Mouse (Mus musculus): ENCODE results near the gene Fam129c. TPM values are rescaled to one million over a fixed set of nuclear protein-coding genes. Genes with fewer than 3 reads are reported as not detected.
A peak's percentile ranks its signal among the peaks of the same experiment; 100 is the strongest.

Gene Fam129c
- polyA plus RNA-seq, 1 experiment from 2014 or later, result 4.3 TPM

- Histone ChIP-seq H3K4me3 (replicated peaks) (no peak overlapping the region), H3K9me3 (no peaks in the 10 kb centered on the region), H3K4me1 (no peaks in the 10 kb centered on the region), H3K36me3 (no peaks in the 10 kb centered on the region), H3K27me3 (replicated peaks) (no peaks in the 10 kb centered on the region), H3K27ac (no peak overlapping the region), H3K4me2 (no peak overlapping the region), H3K9ac (no peak overlapping the region)
- no peak for ATAC-seq (ENCODE audit: insufficient read depth, low FRiP score, low read depth)
- WGBS, result 69% methylated on average over 4 of the region's 4 CpGs
Measured at GRCm38 (mm10) chr8:71577856-71578387, 19.5 kb upstream of the Fam129c start.

GRCm38 (mm10) chr8:71579009-71579408 lies 18.4 kb upstream of the Fam129c start:
- H3K9me3 ChIP-seq, result no peaks in the 10 kb centered on the region
- WGBS, result 58% methylated on average over 1 of the region's 1 CpGs
- H3K4me3 ChIP-seq (replicated peaks), result no peak overlapping the region
- no peak for ATAC-seq (ENCODE audit: insufficient read depth, low FRiP score, low read depth)
- H3K36me3 ChIP-seq, result no peaks in the 10 kb centered on the region
- H3K27me3 ChIP-seq (replicated peaks), result no peaks in the 10 kb centered on the region
- no peak overlapping the region for H3K4me2 ChIP-seq
- H3K9ac ChIP-seq, result no peak overlapping the region
- H3K27ac ChIP-seq, result no peak overlapping the region
- no peaks in the 10 kb centered on the region for H3K4me1 ChIP-seq

DNA sequence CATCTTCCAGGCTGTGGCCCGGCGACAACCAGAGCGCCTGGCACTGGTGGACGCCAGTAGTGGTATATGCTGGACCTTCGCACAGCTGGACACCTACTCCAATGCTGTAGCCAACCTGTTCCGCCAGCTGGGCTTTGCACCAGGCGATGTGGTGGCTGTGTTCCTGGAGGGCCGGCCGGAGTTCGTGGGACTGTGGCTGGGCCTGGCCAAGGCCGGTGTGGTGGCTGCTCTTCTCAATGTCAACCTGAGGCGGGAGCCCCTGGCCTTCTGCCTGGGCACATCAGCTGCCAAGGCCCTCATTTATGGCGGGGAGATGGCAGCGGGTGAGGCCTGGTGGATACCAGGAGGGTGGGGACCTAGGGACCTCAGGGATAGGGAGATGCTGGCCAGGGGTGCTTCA lies 18.0 kb upstream of the Fam129c start:
- Histone ChIP-seq H3K9me3 (no peaks in the 10 kb centered on the region), H3K27me3 (replicated peaks) (no peaks in the 10 kb centered on the region), H3K4me1 (no peaks in the 10 kb centered on the region), H3K9ac (no peak overlapping the region), H3K27ac (no peak overlapping the region), H3K4me3 (replicated peaks) (no peak overlapping the region), H3K4me2 (no peak overlapping the region), H3K36me3 (no peaks in the 10 kb centered on the region)
- no peak for ATAC-seq (ENCODE audit: insufficient read depth, low FRiP score, low read depth)
- WGBS, result 91% methylated on average over 14 of the region's 14 CpGs

- H3K4me1 ChIP-seq, result no peaks in the 10 kb centered on the region
- no peak overlapping the region for H3K27ac ChIP-seq
- no peaks in the 10 kb centered on the region for H3K9me3 ChIP-seq
- H3K4me2 ChIP-seq, result no peak overlapping the region
- WGBS, result 51% methylated on average over 9 of the region's 9 CpGs
- no peak overlapping the region for H3K4me3 ChIP-seq (replicated peaks)
- no peak overlapping the region for H3K9ac ChIP-seq
- H3K27me3 ChIP-seq (replicated peaks), result no peaks in the 10 kb centered on the region
- ATAC-seq (ENCODE audit: insufficient read depth, low FRiP score, low read depth), result no peak
- H3K36me3 ChIP-seq, result no peaks in the 10 kb centered on the region
Measured at GRCm38 (mm10) chr8:71580201-71580600, 17.2 kb upstream of the Fam129c start.

DNA sequence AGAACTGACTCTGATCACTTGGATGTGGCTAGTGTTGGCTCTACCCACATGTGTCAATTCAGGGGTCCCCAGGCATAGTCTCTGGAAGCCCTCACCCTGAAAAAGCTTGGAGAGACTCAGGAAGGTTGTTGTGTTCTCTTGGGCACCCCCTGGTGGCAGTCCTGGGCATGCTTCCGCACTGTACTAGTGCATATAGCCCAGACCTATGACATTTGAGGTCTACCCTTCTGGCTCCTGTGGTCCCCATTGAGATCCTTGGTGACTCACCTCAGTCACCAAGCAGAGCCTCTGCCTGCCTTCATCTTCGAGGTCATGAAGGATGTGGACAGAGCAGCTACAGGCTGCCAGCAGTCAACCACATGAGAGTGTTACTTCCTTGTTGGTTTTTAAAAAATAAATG lies 10.6 kb upstream of the Fam129c start:
- Histone ChIP-seq H3K9ac (no peak overlapping the region), H3K36me3 (peaks cover 9% of the 10 kb centered on the region; the same call in 1 of the 2 replicates), H3K4me2 (no peak overlapping the region), H3K9me3 (no peaks in the 10 kb centered on the region), H3K27ac (no peak overlapping the region), H3K4me3 (replicated peaks) (no peak overlapping the region), H3K4me1 (peaks cover 8% of the 10 kb centered on the region; the same call in 1 of the 2 replicates), H3K27me3 (replicated peaks) (no peaks in the 10 kb centered on the region)
- 75% methylated on average over 2 of the region's 2 CpGs for WGBS
- no peak for ATAC-seq (ENCODE audit: insufficient read depth, low FRiP score, low read depth)

DNA sequence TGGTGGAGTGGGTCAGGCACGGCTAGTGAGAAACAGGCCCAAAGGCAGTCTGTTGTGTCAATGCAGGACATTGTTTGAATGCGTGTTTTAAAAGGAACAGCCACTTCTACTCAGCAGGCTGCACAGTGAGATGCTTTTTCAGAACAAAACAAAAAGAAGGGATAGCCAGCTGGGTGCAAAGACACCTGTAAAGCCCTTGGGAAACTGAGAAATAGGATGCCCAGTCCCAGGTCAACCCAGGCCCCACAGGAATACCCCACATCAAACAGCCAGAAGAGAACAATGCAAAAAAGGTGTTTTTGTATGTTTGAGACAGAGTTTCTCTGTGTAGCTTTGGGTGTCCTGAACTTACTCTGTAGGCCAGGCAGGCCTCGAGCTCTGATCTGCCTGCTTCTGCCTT lies 8.7 kb upstream of the Fam129c start:
- H3K9ac ChIP-seq, result no peak overlapping the region
- H3K4me1 ChIP-seq, result peaks cover 20% of the 10 kb centered on the region
- H3K27ac ChIP-seq, result no peak overlapping the region
- no peaks in the 10 kb centered on the region for H3K9me3 ChIP-seq
- H3K4me2 ChIP-seq, result no peak overlapping the region
- no peaks in the 10 kb centered on the region for H3K27me3 ChIP-seq (replicated peaks)
- no peak overlapping the region for H3K4me3 ChIP-seq (replicated peaks)
- no peak for ATAC-seq (ENCODE audit: insufficient read depth, low FRiP score, low read depth)
- WGBS, result 69% methylated on average over 3 of the region's 3 CpGs
- H3K36me3 ChIP-seq, result peaks cover 9% of the 10 kb centered on the region; the same call in 1 of the 2 replicates

DNA sequence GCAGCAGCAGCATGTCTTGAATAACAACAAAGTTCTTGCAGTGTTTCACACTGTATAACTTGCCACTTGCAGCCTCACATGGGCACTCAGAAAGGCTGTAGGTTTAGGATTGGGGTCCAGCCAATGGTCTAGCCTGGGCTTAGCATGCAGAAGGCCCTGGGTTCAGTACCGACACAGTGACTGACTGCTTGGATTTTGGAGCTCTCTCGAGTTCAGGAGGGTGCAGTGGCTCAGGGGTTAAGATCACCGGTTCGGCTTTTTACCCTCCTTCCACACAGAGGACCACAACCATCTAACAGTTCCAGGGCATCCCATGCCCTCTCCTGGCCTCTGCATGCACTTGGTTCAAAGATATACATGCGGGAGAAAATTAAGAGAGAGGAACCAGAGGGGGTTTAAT lies 6.4 kb upstream of the Fam129c start:
- no peak for ATAC-seq (ENCODE audit: insufficient read depth, low FRiP score, low read depth)
- H3K27me3 ChIP-seq (replicated peaks), result no peaks in the 10 kb centered on the region
- H3K36me3 ChIP-seq, result peaks cover 3% of the 10 kb centered on the region; the same call in 1 of the 2 replicates
- no peaks in the 10 kb centered on the region for H3K9me3 ChIP-seq
- H3K9ac ChIP-seq, result peak overlapping the region; percentile 82; the same call in 1 of the 2 replicates
- peaks cover 25% of the 10 kb centered on the region for H3K4me1 ChIP-seq
- peak overlapping the region; percentile 88 for H3K4me2 ChIP-seq
- 26% methylated on average over 5 of the region's 5 CpGs for WGBS
- H3K4me3 ChIP-seq (replicated peaks), result peak overlapping the region; percentile 73
- peak overlapping the region; percentile 97; the same call in 1 of the 2 replicates for H3K27ac ChIP-seq

DNA sequence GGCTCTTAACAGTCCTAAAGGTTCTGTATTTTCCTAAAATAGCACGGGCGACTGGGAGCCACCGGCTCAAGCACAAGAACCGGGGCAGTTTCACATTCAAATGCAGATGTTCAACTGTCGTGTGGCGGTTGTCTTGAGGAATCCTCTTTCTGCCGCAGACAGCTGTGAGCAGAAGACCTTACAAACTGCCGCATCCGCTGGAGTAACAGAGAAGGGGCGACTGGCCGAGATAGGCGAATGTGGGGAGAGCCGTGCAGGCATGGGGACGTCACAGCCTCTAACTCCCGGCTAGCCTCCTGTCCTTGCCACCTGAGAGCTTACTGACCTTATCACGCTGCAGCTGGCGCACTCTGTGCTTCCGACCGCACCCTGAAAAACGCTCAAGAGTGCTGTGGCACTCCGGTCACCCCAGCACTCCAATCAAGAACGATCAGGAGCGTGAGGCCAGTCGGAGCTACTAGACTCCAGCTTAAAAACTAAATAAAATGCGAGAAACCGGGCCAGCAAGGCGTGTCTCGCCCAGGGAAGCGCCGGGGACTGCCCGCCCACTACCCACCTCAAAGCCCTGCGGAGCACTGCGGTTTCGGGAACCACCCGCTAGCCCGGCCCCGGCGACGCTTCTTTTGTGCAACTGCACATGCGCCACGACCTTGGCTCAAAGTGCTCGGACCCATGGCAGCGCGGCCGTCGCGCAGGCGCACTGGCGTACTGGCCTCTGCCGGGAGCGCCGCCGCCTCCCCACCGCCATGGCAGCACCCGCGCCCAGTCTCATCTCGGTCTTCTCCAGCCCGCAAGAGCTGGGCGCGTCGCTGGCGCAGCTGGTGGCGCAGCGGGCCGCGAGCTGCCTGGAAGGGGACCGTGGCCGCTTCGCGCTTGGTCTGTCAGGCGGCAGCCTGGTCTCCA lies 5.7 kb upstream of the Fam129c start, which contains the start of gene Pgls:
Gene Pgls (plus strand): TSS at position 706 of the 903 bp plus-strand sequence.
- Histone ChIP-seq H3K27ac (peak within 1 kb of the TSS; percentile 97), H3K27me3 (replicated peaks) (no peaks in the 10 kb centered on the region), H3K4me1 (peaks cover 26% of the 10 kb centered on the region), H3K4me3 (replicated peaks) (peak within 1 kb of the TSS; percentile 73), H3K9me3 (no peaks in the 10 kb centered on the region), H3K4me2 (peak within 1 kb of the TSS; percentile 88), H3K9ac (peak within 1 kb of the TSS; percentile 82), H3K36me3 (no peaks in the 10 kb centered on the region)
- under 1% methylated on average over 71 of the region's 71 CpGs for WGBS
- peak; percentile 85 for ATAC-seq (ENCODE audit: insufficient read depth, low FRiP score, low read depth)

- Histone ChIP-seq H3K9ac (peak overlapping the region; percentile 82), H3K4me1 (peaks cover 26% of the 10 kb centered on the region), H3K4me3 (replicated peaks) (peak overlapping the region; percentile 73), H3K4me2 (peak overlapping the region; percentile 88), H3K36me3 (no peaks in the 10 kb centered on the region), H3K27me3 (replicated peaks) (no peaks in the 10 kb centered on the region), H3K27ac (peak overlapping the region; percentile 97), H3K9me3 (no peaks in the 10 kb centered on the region)
- 5% methylated on average over 54 of the region's 60 CpGs for WGBS
- ATAC-seq (ENCODE audit: insufficient read depth, low FRiP score, low read depth), result peak; percentile 58
Measured at GRCm38 (mm10) chr8:71592374-71593170, 4.9 kb upstream of the Fam129c start.

- H3K9ac ChIP-seq, result no peak overlapping the region
- no peak for ATAC-seq (ENCODE audit: insufficient read depth, low FRiP score, low read depth)
- no peak overlapping the region for H3K27ac ChIP-seq
- H3K27me3 ChIP-seq (replicated peaks), result no peaks in the 10 kb centered on the region
- no peaks in the 10 kb centered on the region for H3K9me3 ChIP-seq
- no peaks in the 10 kb centered on the region for H3K36me3 ChIP-seq
- H3K4me2 ChIP-seq, result peak overlapping the region; percentile 88; the same call in 1 of the 2 replicates
- 90% methylated on average over 8 of the region's 8 CpGs for WGBS
- H3K4me3 ChIP-seq (replicated peaks), result no peak overlapping the region
- peaks cover 26% of the 10 kb centered on the region for H3K4me1 ChIP-seq
Measured at GRCm38 (mm10) chr8:71593556-71594323, 3.7 kb upstream of the Fam129c start.

DNA sequence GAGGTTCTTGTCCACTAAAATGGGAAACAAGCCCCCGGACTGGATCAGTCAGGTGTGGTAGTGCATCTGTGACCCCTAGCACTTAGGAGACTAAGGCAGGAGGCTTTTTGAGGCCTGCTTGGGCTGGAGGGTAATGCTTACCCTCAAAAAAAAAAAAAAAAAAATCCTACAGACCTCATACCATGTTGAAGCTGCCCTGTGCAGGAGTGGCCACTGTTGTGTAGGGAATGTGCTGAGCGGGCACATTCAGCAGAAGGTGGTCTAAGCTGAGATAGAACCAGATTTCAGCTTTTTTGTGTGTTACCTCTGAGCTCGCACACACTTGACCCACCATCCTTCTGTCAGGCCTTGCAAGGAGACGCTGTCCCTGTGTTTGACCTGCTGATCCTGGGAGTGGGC lies 3.1 kb upstream of the Fam129c start:
- ATAC-seq (ENCODE audit: insufficient read depth, low FRiP score, low read depth), result no peak
- 90% methylated on average over 4 of the region's 4 CpGs for WGBS

More for the DNA sequence above, 3.1 kb upstream of the Fam129c start:
- Histone ChIP-seq H3K4me1 (peaks cover 26% of the 10 kb centered on the region), H3K27ac (no peak overlapping the region), H3K9ac (no peak overlapping the region), H3K4me3 (replicated peaks) (no peak overlapping the region), H3K36me3 (no peaks in the 10 kb centered on the region), H3K4me2 (no peak overlapping the region), H3K27me3 (replicated peaks) (no peaks in the 10 kb centered on the region), H3K9me3 (no peaks in the 10 kb centered on the region)

Data from stomach, embryonic 15.5 days (tissue).